Comparison of ENCODE assay signal across 8 mouse cellular contexts in genomic region chr7:64057873-64058272, GRCm38 (mm10).
DNase-seq lines count a peak whose midpoint lies in the region; ATAC-seq and TF ChIP-seq lines count a peak whose summit lies in the region.

No protein-coding gene starts in this region.

- H3K9ac ChIP-seq in heart, embryonic 13.5 days: peak overlapping the region; percentile 48; the same call in 1 of the 2 replicates
- peak overlapping the region; percentile 67 for H3K9ac ChIP-seq in liver, embryonic 11.5 days (ENCODE audit: low read depth, low read length)

- H3K4me3 ChIP-seq in heart, embryonic 13.5 days: no peak overlapping the region
- H3K4me3 ChIP-seq in liver, embryonic 11.5 days (ENCODE audit: low read depth, low read length): no peak overlapping the region; the same call in 1 of the 2 replicates
- peak overlapping the region; percentile 9; the same call in 1 of the 2 replicates for H3K4me3 ChIP-seq in small intestine, adult 2 months (ENCODE audit: low read depth, low read length)

- H3K27me3 ChIP-seq in heart, embryonic 13.5 days (replicated peaks): peaks cover 3% of the 10 kb centered on the region; the same call in 1 of the 2 replicates
- H3K27me3 ChIP-seq in liver, embryonic 11.5 days (replicated peaks; ENCODE audit: control insufficient read depth, insufficient read depth, low read length): no peaks in the 10 kb centered on the region
- H3K27me3 ChIP-seq in small intestine, adult 2 months (ENCODE audit: control insufficient read depth, insufficient read depth, low read length): no peaks in the 10 kb centered on the region

- 25% methylated on average over 4 of the region's 4 CpGs for WGBS in heart, embryonic 13.5 days
- 16% methylated on average over 4 of the region's 4 CpGs for WGBS in liver, embryonic 11.5 days
- WGBS in small intestine, adult 2 months: 18% methylated on average over 4 of the region's 4 CpGs

- DNase-seq in frontal cortex, postnatal 25 days (ENCODE audit: low spot score in 2 of 2): no peak
- DNase-seq in liver, embryonic 11.5 days (ENCODE audit: low spot score): peak; percentile 65
- no peak for DNase-seq in right cerebral cortex, postnatal 14 days
- DNase-seq in layer of hippocampus, postnatal 36 days: no peak

- H3K36me3 ChIP-seq in heart, embryonic 13.5 days: no peaks in the 10 kb centered on the region
- H3K36me3 ChIP-seq in liver, embryonic 11.5 days (ENCODE audit: control insufficient read depth, insufficient read depth, low read length): no peaks in the 10 kb centered on the region
- H3K36me3 ChIP-seq in small intestine, adult 2 months (ENCODE audit: control insufficient read depth, insufficient read depth, low read length): no peaks in the 10 kb centered on the region

- TF ChIP-seq CTCF in small intestine, adult 2 months (IDR thresholded peaks at IDR 0.05; ENCODE audit: extremely low read depth, insufficient read length, insufficient replicate concordance, low read depth, low read length): no peak; the same call in 1 of the 2 replicates

- H3K4me2 ChIP-seq in heart, embryonic 13.5 days: 0 out of 2 replicates have a peak overlapping the region, but pooled peaks have one; percentile 7
- peak overlapping the region; percentile 45 for H3K4me2 ChIP-seq in liver, embryonic 11.5 days

- H3K9me3 ChIP-seq in heart, embryonic 13.5 days: no peaks in the 10 kb centered on the region
- no peaks in the 10 kb centered on the region for H3K9me3 ChIP-seq in liver, embryonic 11.5 days (ENCODE audit: control insufficient read depth, low read length)

- ATAC-seq in frontal cortex, adult (ENCODE audit: low TSS enrichment): peak; percentile 65; the same call in 1 of the 2 replicates
- ATAC-seq in activated CD4-positive, CD25-positive, alpha-beta regulatory T cell, adult 4 months: peak; percentile 68
- peak; percentile 67 for ATAC-seq in heart, embryonic 13.5 days (ENCODE audit: extremely low read depth, insufficient number of reproducible peaks, low FRiP score, low TSS enrichment)
- peak; percentile 97 for ATAC-seq in liver, embryonic 11.5 days (replicated peaks; ENCODE audit: low FRiP score)

- H3K4me1 ChIP-seq in heart, embryonic 13.5 days: peaks cover 21% of the 10 kb centered on the region
- H3K4me1 ChIP-seq in liver, embryonic 11.5 days (replicated peaks; ENCODE audit: control insufficient read depth, insufficient read depth, low read length): peaks cover 23% of the 10 kb centered on the region
- H3K4me1 ChIP-seq in small intestine, adult 2 months (ENCODE audit: control insufficient read depth, insufficient read depth, insufficient read length, low read length): peaks cover 14% of the 10 kb centered on the region

- H3K27ac ChIP-seq in heart, embryonic 13.5 days (replicated peaks): peak overlapping the region; percentile 81
- H3K27ac ChIP-seq in liver, embryonic 11.5 days (ENCODE audit: low read depth, low read length): peak overlapping the region; percentile 97
- H3K27ac ChIP-seq in small intestine, adult 2 months (ENCODE audit: insufficient read depth, low read depth, low read length): peak overlapping the region; percentile 27

- TF ChIP-seq POLR2A in small intestine, adult 2 months (IDR thresholded peaks at IDR 0.05; ENCODE audit: low read depth, low read length): peak; percentile 33

Comparison
In these comparisons a context has a peak if more than half of its experiments do, and no peak if none do; other contexts are left out.
1. H3K27ac ChIP-seq: peak in every context shown above with its lines; median percentile 97 in liver, embryonic 11.5 days; 81 in heart, embryonic 13.5 days; 27 in small intestine, adult 2 months.